Mouse (Mus musculus): ENCODE results near the gene Kcnk4.

DNA sequence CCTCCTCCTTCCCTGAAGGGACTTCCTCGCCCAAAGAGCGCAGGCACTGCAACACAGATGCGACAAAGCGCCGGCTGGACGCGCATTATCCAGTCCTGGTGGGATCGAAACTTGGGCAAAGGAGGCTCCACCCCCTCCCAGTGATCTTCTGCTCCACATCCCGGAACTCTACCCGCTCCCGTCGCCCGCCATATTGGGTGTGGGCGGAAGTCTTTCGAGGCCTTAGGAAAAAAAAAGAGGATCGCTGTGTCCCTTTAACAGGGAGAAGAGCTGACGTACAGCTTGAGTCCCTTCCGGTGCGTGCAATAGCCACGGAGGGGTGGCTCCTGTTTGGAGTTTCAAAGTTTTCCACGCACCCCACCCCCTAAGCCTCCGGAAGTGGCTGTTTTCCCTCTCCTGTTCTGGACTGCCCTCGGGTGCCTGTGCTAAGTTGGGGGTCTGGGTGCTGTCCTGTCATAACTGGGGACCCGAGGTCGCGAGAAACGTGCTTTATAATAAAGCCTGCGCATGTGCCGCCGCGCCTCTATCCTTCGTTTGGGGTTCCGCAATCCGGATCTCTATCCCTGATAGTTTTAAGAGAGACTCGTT is 17.2 kb upstream of the Kcnk4 start:
- no peak for TF ChIP-seq CTCF (IDR thresholded peaks at IDR 0.05; ENCODE audit: low read depth)
- peak; percentile 93 for TF ChIP-seq EP300 (optimal IDR thresholded peaks at IDR 0.05)

Measured in stomach, postnatal 0 days (tissue).